In the genomic region with DNA sequence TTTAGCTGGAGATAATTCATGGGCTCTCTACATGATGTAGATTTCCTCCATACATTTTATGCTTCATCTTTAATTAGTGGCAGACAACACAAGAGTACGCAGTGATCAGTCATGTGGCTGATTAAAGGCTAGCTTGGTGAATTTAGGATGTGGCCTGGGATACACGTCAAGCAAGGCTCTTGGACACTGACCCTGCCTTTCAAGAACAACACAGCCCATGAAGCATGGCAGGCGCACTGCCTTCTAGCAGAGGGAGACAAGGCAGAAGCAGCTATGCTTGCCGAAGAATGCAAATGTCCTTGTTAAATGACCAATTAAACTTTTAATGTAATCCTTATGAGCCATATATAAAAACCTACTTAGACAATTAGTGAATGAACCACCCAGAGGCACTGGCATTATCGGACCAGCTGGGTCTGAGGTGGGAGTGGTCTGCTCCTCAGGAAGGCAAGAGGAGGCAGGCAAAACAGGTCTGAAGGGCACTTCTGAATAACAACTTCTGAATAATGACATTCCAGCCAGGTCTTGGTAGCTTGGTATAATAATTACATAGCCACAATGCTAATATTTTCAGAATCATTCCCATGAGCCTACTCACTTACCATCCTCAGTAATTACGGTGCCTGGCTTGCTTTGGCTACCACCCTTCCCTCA, we compare ENCODE assay signal across 27 mouse cellular contexts.
DNase-seq lines count a peak whose midpoint lies in the region; ATAC-seq and TF ChIP-seq lines count a peak whose summit lies in the region.
"Had no signal": no experiment of that assay in that cellular context is flagged by ENCODE, and none has a peak within 500 bp of the region (broad histone marks: within the 10 kb centered on the region; RNA-seq: fewer than 3 reads in every experiment).

No protein-coding gene starts in this region.

- WGBS in kidney, embryonic 14.5 days, result 82% methylated on average over 6 of the region's 6 CpGs
- WGBS in lung, postnatal 0 days, result 66% methylated on average over 6 of the region's 6 CpGs

- no peak for ATAC-seq in kidney, embryonic 14.5 days (ENCODE audit: low FRiP score, low TSS enrichment)
- ATAC-seq in lung, postnatal 0 days, result peak; percentile 69
- ATAC-seq: CD4-positive, CD25-positive, alpha-beta regulatory T cell, adult 4 months; forebrain, embryonic 16.5 days; hindbrain, embryonic 16.5 days had no signal

- no peak overlapping the region for H3K9ac ChIP-seq in kidney, embryonic 14.5 days (ENCODE audit: low read depth, low read length)
- no peak overlapping the region for H3K9ac ChIP-seq in lung, postnatal 0 days (replicated peaks; ENCODE audit: low read depth)
- H3K9ac ChIP-seq: liver, embryonic 14.5 days; neural tube, embryonic 15.5 days had no signal

- H3K9me3 ChIP-seq in kidney, embryonic 14.5 days (ENCODE audit: control insufficient read depth, low read length), result no peaks in the 10 kb centered on the region
- no peaks in the 10 kb centered on the region for H3K9me3 ChIP-seq in lung, postnatal 0 days (ENCODE audit: low read length)
- H3K9me3 ChIP-seq: hindbrain, embryonic 10.5 days; neural tube, embryonic 15.5 days had no signal

- H3K4me2 ChIP-seq in kidney, embryonic 14.5 days (replicated peaks; ENCODE audit: low read depth, low read length), result no peak overlapping the region
- no peak overlapping the region for H3K4me2 ChIP-seq in lung, postnatal 0 days (replicated peaks; ENCODE audit: low read depth, low read length)
- H3K4me2 ChIP-seq: neural tube, embryonic 15.5 days had no signal

- no peak for TF ChIP-seq CTCF in lung, postnatal 0 days (IDR thresholded peaks at IDR 0.05)

- H3K27ac ChIP-seq in kidney, embryonic 14.5 days (ENCODE audit: low read depth, low read length), result no peak overlapping the region
- H3K27ac ChIP-seq in lung, postnatal 0 days (ENCODE audit: low read length), result no peak overlapping the region
- H3K27ac ChIP-seq: hindbrain, embryonic 10.5 days; liver, embryonic 14.5 days; macrophage; neural tube, embryonic 15.5 days had no signal

- H3K4me3 ChIP-seq in kidney, embryonic 14.5 days (ENCODE audit: low read length), result no peak overlapping the region
- no peak overlapping the region for H3K4me3 ChIP-seq in lung, postnatal 0 days (ENCODE audit: low read depth, low read length)
- H3K4me3 ChIP-seq: erythroblast, embryonic 14.5 days; hindbrain, embryonic 10.5 days; neural tube, embryonic 15.5 days had no signal

- peak; percentile 55 for DNase-seq in kidney, adult 18-20 months
- DNase-seq in lung, postnatal 0 days (ENCODE audit: low spot score), result peak; percentile 77
- DNase-seq in lung, postnatal 10 days, result no peak
- DNase-seq in kidney, postnatal 10 days, result peak; percentile 39
- DNase-seq in lung, postnatal 36 days, result peak; percentile 22
- no peak for DNase-seq in cerebellum, adult 18-20 months
- DNase-seq in B cell, adult 2 months, result no peak
- DNase-seq: adrenal gland, postnatal 36 days; cerebellum, adult 2 months; cerebellum, postnatal 14 days; heart, postnatal 14 days; layer of hippocampus, adult 9-11 months; liver; midbrain, embryonic 14.5 days; retina, postnatal 1 day; right cerebral cortex, postnatal 14 days; spleen, adult 18-20 months; thymus, postnatal 14 days had no signal

- H3K27me3 ChIP-seq in kidney, embryonic 14.5 days (ENCODE audit: control insufficient read depth, insufficient read depth, low read length), result no peaks in the 10 kb centered on the region
- H3K27me3 ChIP-seq in lung, postnatal 0 days (replicated peaks; ENCODE audit: insufficient read depth, low read length), result no peaks in the 10 kb centered on the region
- H3K27me3 ChIP-seq: neural tube, embryonic 15.5 days had no signal

- H3K4me1 ChIP-seq in kidney, embryonic 14.5 days (ENCODE audit: control insufficient read depth, insufficient read depth, low read length), result no peaks in the 10 kb centered on the region
- no peaks in the 10 kb centered on the region; the same call in 1 of the 2 replicates for H3K4me1 ChIP-seq in lung, postnatal 0 days (ENCODE audit: insufficient read depth, low read depth, low read length)
- H3K4me1 ChIP-seq: hindbrain, embryonic 10.5 days had no signal

- TF ChIP-seq EP300 in lung, postnatal 0 days (IDR thresholded peaks at IDR 0.05), result 0 out of 2 replicates have a peak, but pooled peaks have one; percentile 29

- H3K36me3 ChIP-seq in kidney, embryonic 14.5 days (ENCODE audit: control insufficient read depth, insufficient read depth, low read length), result no peaks in the 10 kb centered on the region
- H3K36me3 ChIP-seq in lung, postnatal 0 days (ENCODE audit: insufficient read depth, low read length), result no peaks in the 10 kb centered on the region
- H3K36me3 ChIP-seq: hindbrain, embryonic 10.5 days had no signal

Comparison
In these comparisons a context has a peak if more than half of its experiments do, and no peak if none do; other contexts are left out.
1. DNase-seq: peak in kidney, adult 18-20 months (single experiment), lung, postnatal 0 days (single experiment), kidney, postnatal 10 days (single experiment) and lung, postnatal 36 days (single experiment); none in lung, postnatal 10 days (single experiment), cerebellum, adult 18-20 months (0 of 2) and B cell, adult 2 months (0 of 2).